Mouse (Mus musculus) macrophage (primary cell): Measurements from ENCODE around the gene Nsd1. TPM values are rescaled to one million over a fixed set of nuclear protein-coding genes. Genes with fewer than 3 reads are reported as not detected.

Experiments used
- H3K27ac ChIP-seq: fragments of 350-480 bp; formaldehyde crosslinking; 2 replicates; pipeline ENCODE4 v1.9.0; 2021
- H3K36me3 ChIP-seq: fragments of 350-480 bp; formaldehyde crosslinking; 2 replicates; pipeline ENCODE4 v1.9.0; 2021; ENCODE audit errors: inconsistent target
- H3K4me3 ChIP-seq: fragments of 350-480 bp; formaldehyde crosslinking; 2 replicates; pipeline ENCODE4 v1.9.0; 2021; ENCODE audit errors: inconsistent target
- H3K79me2 ChIP-seq: fragments of 350-480 bp; formaldehyde crosslinking; 2 replicates; pipeline ENCODE4 v1.9.0; 2021; ENCODE audit errors: inconsistent target
- WGBS: methylation state at CpG from one replicate; pipeline ENCODE4 v1.1.7; 2026; ENCODE audit warnings: inconsistent platforms; ENCODE audit not compliant: missing documents; 5-methylcytosine and 5-hydroxymethylcytosine counted together
- polyA plus RNA-seq: library from polyadenylated mRNA; stranded (reverse); fragments of 250-400 nt; gene quantifications from 3 replicates; pipeline ENCODE4 v1.2.4, GENCODE M21; 2018; ENCODE audit warnings: inconsistent platforms
- total RNA-seq, 78 experiments: library from RNA; depleted of rRNA; stranded (reverse); fragments of 250-400 nt; gene quantifications; 1 replicate in 9 of 78; 2 replicates in 24 of 78; 3 replicates in 43 of 78; 4 replicates in 2 of 78; pipeline ENCODE4 v1.2.4; 2018; ENCODE audit warnings: inconsistent platforms in 56 of 78

Nsd1 gene
- 100 to 1,000 TPM in 25 of 26 experiments, 10 to 100 TPM in 1; 76.9 to 574 (median 405) TPM for total RNA-seq (2018; cell fraction: chromatin; rRNA removed)
- total RNA-seq (2018; cell fraction: cytosol; rRNA removed): 10 to 100 TPM; 25.1 to 76.0 (median 57.0) TPM
- 100 to 1,000 TPM in 22 of 26 experiments, 10 to 100 TPM in 4; 63.4 to 293 (median 182) TPM for total RNA-seq (2018; cell fraction: nucleus; rRNA removed)
- polyA plus RNA-seq: 26.6 to 37.3 TPM (median 28.9 TPM) in 3 replicates

DNA sequence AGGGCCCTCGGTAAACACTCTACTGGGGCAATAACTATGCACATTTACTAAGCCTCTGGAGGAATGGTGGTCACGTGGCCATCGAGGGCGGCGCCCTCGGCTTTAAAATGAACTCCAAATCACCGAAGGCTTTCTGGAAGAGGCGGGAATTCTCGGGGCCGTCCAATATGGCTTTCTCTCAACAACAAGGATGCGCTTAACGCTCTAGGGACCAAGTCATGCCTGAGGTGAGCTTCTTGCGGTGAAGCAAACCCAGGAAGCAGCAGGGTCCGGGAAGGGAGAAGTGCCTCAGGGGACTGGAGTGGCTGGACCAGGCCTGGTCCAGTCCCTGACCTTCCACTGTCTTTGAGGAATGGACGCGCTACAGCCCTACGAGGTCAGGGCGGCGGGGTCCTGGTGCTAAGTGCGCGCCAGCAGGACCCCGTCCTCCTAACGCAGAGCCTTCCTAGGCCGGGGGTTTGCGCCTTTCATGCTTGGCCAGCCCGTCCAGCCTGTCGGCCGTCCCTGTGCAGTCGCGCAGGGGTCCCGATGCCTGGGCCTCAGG lies at the start of gene Nsd1:
Gene Nsd1, plus strand, starts transcription at position 134 of the 544 bp plus-strand sequence.
- Histone ChIP-seq H3K4me3 (no peak within 1 kb of the TSS), H3K27ac (no peak within 1 kb of the TSS), H3K36me3 (0 out of 2 replicates have a peak, but pooled peaks cover 10% of the 10 kb centered on the region), H3K79me2 (peaks cover 19% of the 10 kb centered on the region)
- 87% methylated on average over 29 of the region's 31 CpGs for WGBS

DNA sequence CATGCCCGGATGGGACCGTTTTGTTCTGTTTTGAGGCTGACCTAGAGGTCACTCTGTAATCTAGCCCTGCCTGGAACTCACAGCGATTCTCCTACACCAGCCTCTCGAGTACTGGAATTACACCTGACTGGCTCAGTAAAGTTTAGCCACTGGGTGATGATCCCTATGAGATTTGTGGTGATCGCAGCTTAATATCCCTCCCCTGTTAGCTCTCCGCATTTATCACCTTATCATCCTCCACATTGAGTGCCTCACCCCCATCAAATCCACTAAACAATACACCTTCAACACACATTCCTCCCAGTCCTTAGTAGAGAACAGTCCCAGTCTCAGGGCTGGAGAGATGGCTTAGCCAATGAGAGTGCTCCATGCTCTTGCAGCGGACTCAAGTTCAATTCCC lies 47.2 kb upstream of the Nsd1 start:
- H3K4me3 ChIP-seq: no peak overlapping the region
- 81% methylated on average over 7 of the region's 7 CpGs for WGBS
- H3K27ac ChIP-seq: no peak overlapping the region
- no peaks in the 10 kb centered on the region for H3K79me2 ChIP-seq
- no peaks in the 10 kb centered on the region for H3K36me3 ChIP-seq

DNA sequence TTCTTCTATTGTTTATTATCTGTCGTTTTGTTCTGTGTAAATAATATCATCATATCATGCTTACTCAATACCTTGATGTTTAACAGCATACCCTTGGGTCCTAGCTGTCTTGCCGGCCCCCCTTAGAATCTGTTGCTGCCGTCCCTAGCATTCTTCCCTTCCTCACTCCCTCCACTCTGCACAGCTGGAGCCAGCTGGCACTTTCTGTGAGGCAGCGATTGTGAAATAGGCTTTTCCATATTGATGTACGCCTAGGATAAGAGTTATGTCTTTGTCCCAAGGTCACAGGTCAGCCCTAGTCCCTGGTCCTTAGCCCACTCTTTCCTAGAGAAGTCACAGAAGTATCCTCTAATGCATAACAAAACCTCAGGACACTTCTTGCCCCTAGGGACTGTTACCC lies 46.0 kb upstream of the Nsd1 start:
- H3K27ac ChIP-seq: no peak overlapping the region
- WGBS: 71% methylated on average over 5 of the region's 5 CpGs
- H3K4me3 ChIP-seq: no peak overlapping the region
- no peaks in the 10 kb centered on the region for H3K36me3 ChIP-seq
- no peaks in the 10 kb centered on the region for H3K79me2 ChIP-seq

DNA sequence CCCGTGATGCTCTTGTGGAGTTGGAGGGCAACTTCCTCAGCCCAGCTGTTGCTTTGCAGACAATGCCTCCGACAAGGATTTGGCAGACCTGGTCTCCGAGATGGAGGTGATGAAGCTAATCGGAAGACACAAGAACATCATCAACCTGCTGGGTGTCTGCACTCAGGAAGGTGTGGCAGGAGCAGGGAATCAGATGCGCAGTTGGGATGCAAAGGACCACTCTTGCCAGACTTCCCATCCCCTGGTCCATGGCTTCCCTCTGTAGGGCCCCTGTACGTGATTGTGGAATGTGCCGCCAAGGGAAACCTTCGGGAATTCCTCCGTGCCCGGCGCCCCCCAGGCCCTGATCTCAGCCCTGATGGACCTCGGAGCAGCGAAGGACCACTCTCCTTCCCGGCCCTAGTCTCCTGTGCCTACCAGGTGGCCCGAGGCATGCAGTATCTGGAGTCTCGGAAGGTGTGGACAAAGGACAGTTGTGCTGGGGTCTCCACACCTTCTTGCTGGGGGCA lies 43.7 kb upstream of the Nsd1 start:
- no peak overlapping the region for H3K27ac ChIP-seq
- no peaks in the 10 kb centered on the region for H3K79me2 ChIP-seq
- 92% methylated on average over 16 of the region's 16 CpGs for WGBS
- H3K4me3 ChIP-seq: no peak overlapping the region
- no peaks in the 10 kb centered on the region for H3K36me3 ChIP-seq

DNA sequence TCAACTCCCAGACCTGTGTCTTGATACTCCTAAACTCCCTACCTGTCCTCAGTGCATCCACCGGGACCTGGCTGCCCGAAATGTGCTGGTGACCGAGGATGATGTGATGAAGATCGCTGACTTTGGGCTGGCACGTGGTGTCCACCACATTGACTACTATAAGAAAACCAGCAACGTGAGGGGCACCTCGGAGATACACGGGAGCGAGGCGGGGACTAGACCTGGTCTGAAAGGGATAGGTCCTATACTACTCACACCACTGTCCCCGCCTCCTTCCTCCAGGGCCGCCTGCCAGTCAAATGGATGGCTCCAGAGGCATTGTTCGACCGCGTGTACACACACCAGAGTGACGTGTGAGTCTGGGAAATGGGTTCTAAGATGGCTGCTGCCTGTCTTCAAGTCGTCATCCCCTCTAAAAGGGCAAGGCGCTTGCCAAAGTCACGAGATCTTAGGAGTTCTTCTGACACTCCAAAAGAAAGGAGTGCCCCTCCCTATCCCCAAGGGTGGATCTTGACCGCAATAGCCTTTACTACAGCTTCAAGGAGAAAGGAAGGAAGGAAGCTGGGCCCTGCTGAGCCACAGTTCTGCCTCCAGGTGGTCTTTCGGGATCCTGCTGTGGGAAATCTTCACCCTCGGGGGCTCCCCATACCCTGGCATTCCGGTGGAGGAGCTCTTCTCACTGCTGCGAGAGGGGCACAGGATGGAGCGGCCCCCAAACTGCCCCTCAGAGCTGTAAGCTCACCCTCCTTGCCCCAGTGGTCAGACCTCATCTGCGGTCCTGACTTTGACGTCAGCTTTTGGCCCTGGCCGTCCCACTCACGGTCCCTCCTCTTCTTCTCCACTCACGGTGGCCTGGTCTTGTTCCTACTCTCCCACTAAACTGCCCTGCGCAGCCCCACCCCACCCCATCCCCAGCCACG lies 42.5 kb upstream of the Nsd1 start:
- 86% methylated on average over 32 of the region's 32 CpGs for WGBS
- Histone ChIP-seq H3K36me3 (no peaks in the 10 kb centered on the region), H3K79me2 (no peaks in the 10 kb centered on the region), H3K4me3 (no peak overlapping the region), H3K27ac (no peak overlapping the region)

DNA sequence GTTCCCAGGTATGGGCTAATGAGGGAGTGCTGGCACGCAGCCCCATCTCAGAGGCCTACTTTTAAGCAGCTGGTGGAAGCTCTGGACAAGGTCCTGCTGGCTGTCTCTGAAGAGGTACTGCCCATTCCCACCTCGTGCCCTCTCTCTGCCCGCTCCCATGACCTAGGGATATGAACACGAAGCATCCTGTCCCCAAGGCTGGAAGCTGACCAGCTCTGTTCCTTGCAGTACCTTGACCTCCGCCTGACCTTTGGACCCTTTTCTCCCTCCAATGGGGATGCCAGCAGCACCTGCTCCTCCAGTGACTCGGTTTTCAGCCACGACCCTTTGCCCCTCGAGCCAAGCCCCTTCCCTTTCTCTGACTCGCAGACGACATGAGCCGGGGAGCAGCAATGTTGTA lies 41.8 kb upstream of the Nsd1 start:
- no peaks in the 10 kb centered on the region for H3K36me3 ChIP-seq
- H3K79me2 ChIP-seq: no peaks in the 10 kb centered on the region
- no peak overlapping the region for H3K27ac ChIP-seq
- WGBS: 92% methylated on average over 11 of the region's 11 CpGs
- H3K4me3 ChIP-seq: no peak overlapping the region

DNA sequence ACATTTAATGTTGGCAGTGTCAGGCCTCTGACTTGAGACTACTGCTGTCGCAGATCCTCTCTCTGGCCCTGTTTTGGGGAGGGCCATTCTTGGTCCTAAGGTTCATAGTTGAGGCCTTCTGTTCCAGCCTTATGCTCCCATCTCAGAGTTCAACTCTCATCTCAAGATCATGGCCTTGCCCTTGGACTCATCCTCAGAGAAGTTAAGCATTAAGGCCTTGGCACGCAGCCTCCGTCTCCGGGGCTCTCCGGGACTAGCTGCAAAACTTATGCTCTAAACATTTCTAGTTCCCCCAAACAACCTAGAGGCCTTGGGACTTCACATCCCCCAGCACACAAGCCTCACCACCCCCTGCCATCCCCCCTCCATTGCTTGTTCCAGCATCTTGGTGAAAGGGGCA lies 41.3 kb upstream of the Nsd1 start:
- H3K27ac ChIP-seq: no peak overlapping the region
- H3K4me3 ChIP-seq: no peak overlapping the region
- H3K36me3 ChIP-seq: no peaks in the 10 kb centered on the region
- 100% methylated on average over 5 of the region's 5 CpGs for WGBS
- H3K79me2 ChIP-seq: no peaks in the 10 kb centered on the region

DNA sequence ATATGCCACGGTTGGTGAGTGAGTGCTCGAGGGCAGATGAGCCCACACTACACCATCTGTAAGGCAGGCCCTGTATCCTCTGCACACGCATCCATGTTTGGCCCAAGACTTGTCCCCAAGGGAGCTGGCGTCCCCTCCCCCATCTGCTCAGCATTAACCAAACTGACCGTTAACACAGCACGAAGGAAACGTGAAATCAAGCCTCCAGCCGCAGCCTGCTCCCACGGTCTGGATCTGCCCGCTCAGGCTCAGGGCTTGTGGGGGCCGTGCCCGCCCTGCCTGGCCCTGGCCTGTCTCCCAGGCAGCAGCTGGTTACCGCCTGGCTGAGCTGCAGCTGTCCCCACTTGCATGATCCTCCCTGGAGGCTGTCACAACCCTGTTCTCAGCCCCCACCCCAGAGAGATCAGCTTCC lies 40.6 kb upstream of the Nsd1 start:
- H3K79me2 ChIP-seq: no peaks in the 10 kb centered on the region
- no peak overlapping the region for H3K4me3 ChIP-seq
- 87% methylated on average over 11 of the region's 13 CpGs for WGBS
- no peaks in the 10 kb centered on the region for H3K36me3 ChIP-seq
- no peak overlapping the region for H3K27ac ChIP-seq

DNA sequence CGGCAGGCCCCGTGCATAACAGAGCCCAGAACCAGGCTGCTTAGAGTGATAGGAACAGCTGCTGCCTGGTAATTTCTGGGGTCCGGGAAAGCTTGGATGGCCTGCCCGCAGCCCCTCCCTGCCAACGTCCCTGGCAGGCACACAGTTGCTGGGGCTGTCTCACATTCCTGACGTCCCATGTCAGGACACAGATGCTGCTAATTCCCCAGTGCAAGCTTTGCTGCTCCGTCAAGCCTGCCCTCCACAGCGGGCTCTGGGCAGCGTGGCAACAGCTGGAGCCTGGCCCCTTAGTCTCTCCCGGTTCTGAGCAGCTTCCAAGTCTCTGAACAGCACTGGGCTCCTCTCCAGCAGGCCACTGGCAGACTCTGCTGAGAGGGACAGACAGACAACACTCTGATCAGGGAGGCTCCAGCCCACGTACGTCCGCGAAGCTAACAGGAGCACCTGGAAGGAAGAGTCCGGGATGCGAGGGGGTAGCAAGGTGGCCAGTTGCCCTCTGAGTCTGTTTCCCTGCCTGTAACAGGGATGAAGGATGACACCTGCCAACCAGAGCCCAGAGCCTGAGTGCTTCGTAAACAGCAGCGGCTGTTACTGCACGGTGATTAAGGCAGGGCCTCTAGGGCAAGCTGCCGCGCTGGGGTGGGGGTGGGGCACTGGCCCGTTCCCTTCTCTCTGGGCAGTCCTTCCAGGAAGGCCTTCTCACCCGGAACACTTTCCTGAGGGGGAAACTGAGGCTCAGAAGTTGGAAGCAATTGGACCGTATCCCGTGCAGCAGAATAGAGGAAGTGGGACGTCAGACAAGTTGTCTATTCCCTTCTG lies 37.9 kb upstream of the Nsd1 start:
- Histone ChIP-seq H3K4me3 (no peak overlapping the region), H3K36me3 (no peaks in the 10 kb centered on the region), H3K27ac (no peak overlapping the region), H3K79me2 (no peaks in the 10 kb centered on the region)
- WGBS: 43% methylated on average over 26 of the region's 26 CpGs

DNA sequence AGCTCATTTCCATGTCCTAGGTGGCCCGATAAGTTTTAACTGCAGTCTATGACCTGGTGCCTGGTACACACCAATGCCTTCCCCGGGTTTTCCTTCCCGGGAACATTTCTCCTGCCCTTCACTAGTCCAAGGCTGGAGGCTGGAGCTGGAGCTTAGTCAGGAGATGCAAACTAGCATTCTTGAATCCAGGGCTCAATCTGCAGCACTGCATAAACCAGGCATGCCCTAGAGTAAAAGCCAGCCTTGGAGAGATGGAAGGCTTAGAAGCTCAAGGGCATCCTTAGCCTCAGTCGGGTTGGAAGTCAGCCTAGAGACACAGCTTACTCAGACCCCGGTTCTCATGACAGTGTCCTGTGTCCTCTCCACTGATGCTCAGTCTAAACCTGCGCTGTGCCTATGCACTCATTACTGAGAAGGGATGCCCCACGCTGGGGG lies 37.2 kb upstream of the Nsd1 start:
- Histone ChIP-seq H3K79me2 (no peaks in the 10 kb centered on the region), H3K27ac (no peak overlapping the region), H3K4me3 (no peak overlapping the region), H3K36me3 (no peaks in the 10 kb centered on the region)
- 35% methylated on average over 6 of the region's 7 CpGs for WGBS

DNA sequence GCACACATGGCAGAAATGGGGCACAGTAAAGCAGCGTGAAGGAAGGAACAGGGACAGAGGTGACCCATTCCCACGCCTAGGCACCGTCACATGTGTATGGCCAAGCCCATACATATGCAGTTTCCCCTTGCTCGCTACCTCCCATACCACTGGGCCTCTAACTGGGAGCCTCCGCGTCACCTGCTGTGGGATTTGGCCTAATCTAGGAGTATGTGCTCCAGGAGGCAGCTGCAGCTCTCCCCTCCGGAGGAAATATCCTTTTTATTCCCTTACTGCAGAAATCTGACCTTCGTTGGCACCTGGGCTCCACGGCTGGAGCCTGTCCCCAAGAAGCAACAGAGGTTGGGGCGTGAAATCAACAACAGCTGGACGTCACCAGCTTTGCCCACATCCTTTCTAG lies 35.2 kb upstream of the Nsd1 start:
- H3K27ac ChIP-seq: no peak overlapping the region
- H3K79me2 ChIP-seq: no peaks in the 10 kb centered on the region
- H3K4me3 ChIP-seq: no peak overlapping the region
- H3K36me3 ChIP-seq: no peaks in the 10 kb centered on the region
- WGBS: 87% methylated on average over 11 of the region's 11 CpGs

DNA sequence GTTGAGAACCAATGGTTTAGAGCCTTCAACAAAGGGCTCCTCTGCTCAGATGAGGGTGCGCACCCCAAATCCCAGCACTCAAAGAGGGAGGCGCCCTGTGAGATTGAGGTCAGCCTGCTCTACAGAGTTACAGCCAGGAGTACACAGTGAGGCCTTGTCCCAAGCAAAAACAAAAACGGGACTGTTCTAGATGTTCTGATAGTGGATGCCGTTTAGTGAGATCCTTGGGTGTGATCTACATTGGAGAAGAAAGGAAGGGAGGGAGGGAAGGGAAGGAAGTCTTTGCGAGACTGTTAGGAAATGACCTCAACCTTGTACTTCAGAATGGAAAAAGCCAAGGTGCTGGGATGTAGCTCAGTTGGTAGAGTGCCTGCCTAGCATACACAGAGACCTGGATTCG lies 33.3 kb upstream of the Nsd1 start:
- WGBS: 65% methylated on average over 6 of the region's 6 CpGs
- Histone ChIP-seq H3K79me2 (no peaks in the 10 kb centered on the region), H3K27ac (no peak overlapping the region), H3K36me3 (no peaks in the 10 kb centered on the region), H3K4me3 (no peak overlapping the region)

DNA sequence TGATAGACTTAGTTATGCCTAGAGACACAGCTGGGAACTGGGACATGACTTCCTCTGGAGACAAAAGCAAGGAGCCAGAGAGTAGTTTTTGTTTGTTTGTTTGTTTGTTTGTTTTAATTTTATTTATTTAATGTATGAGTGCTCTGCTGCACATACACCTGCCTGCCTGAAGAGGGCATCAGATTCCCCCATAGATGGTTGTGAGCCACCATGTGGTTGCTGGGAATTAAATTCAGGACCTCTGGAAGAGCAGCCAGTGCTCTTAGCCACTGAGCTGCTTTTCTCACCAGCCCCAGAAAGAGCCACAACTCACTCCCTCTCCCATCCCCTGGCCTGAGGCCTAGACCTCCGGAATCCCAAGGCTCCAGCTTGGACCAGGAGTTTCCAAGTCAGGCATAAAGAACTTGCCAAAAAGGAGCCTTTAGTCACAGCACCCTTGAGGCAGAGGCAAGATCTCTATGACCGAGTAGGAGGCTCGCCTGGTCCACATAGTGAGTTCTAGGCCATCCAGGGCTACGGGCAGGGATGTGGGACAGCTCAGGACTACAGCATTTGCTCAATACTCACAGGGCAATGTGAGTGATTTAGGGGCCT lies 31.6 kb upstream of the Nsd1 start:
- 90% methylated on average over 4 of the region's 4 CpGs for WGBS
- Histone ChIP-seq H3K36me3 (no peaks in the 10 kb centered on the region), H3K27ac (no peak overlapping the region), H3K79me2 (no peaks in the 10 kb centered on the region), H3K4me3 (no peak overlapping the region)

DNA sequence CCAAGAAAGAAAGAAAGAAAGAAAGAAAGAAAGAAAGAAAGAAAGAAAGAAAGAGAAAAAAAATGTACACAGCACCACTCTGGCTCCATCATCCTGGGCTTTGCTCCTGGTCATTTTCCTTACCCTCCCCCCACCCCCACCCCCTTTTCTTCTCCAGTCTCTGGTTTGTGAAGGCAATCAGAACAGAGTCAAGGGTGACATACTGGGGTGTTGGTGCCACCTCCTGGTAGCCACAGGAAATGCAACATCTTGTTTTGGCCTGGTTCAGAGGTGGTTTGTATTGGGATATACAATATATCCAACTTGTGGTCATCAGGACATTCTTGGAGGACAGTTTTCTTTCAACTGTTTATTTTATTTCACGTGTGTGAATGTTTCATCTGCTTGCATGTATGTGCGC lies 31.0 kb upstream of the Nsd1 start:
- Histone ChIP-seq H3K4me3 (no peak overlapping the region), H3K79me2 (no peaks in the 10 kb centered on the region), H3K27ac (no peak overlapping the region), H3K36me3 (no peaks in the 10 kb centered on the region)
- WGBS: 50% methylated on average over 2 of the region's 2 CpGs
